Mouse (Mus musculus): ENCODE measurements around the gene Theg. TPM values are rescaled to one million over a fixed set of nuclear protein-coding genes. Genes with fewer than 3 reads are reported as not detected.
A peak's percentile ranks its signal among the peaks of the same experiment; 100 is the strongest.

Gene Theg
- polyA plus RNA-seq, 1 experiment from 2014 or later: not detected

- Histone ChIP-seq H3K4me3 (ENCODE audit: low read depth, low read length) (peak within 1 kb of the TSS; percentile 54), H3K4me2 (ENCODE audit: low read length) (peak within 1 kb of the TSS; percentile 94), H3K36me3 (ENCODE audit: control insufficient read depth, insufficient read depth, low read length) (no peaks in the 10 kb centered on the region), H3K9ac (ENCODE audit: low read length) (peak within 1 kb of the TSS; percentile 67), H3K9me3 (replicated peaks; ENCODE audit: control insufficient read depth, low read length) (no peaks in the 10 kb centered on the region), H3K27ac (ENCODE audit: low read depth, low read length) (no peak within 1 kb of the TSS), H3K27me3 (replicated peaks; ENCODE audit: control insufficient read depth, insufficient read depth, low read length) (no peaks in the 10 kb centered on the region), H3K4me1 (ENCODE audit: control insufficient read depth, insufficient read depth, low read length) (peaks cover 7% of the 10 kb centered on the region; the same call in 1 of the 2 replicates)
- WGBS: under 1% methylated on average over 52 of the region's 52 CpGs
- DNase-seq (ENCODE audit: low spot score) (peak; percentile 59), ATAC-seq (peak; percentile 61)
Measured at GRCm38 (mm10) chr10:79533126-79533911, 53.8 kb downstream of the Theg start, which contains the start of gene Plpp2. Gene Plpp2 (minus strand): TSS chr10:79533796.

GRCm38 (mm10) chr10:79532678-79533077 is 54.5 kb downstream of the Theg start:
- ATAC-seq (0 out of 2 replicates have a peak, but pooled peaks have one; percentile 8), DNase-seq (ENCODE audit: low spot score) (no peak)
- H3K27me3 ChIP-seq (replicated peaks; ENCODE audit: control insufficient read depth, insufficient read depth, low read length): no peaks in the 10 kb centered on the region

GRCm38 (mm10) chr10:79531593-79531992 is 55.5 kb downstream of the Theg start:
- H3K27me3 ChIP-seq (replicated peaks; ENCODE audit: control insufficient read depth, insufficient read depth, low read length): no peaks in the 10 kb centered on the region
- WGBS: 84% methylated on average over 3 of the region's 3 CpGs
- no peak for ATAC-seq

More at GRCm38 (mm10) chr10:79532678-79533077, 54.5 kb downstream of the Theg start:
- Histone ChIP-seq H3K4me1 (ENCODE audit: control insufficient read depth, insufficient read depth, low read length) (peaks cover 7% of the 10 kb centered on the region; the same call in 1 of the 2 replicates), H3K36me3 (ENCODE audit: control insufficient read depth, insufficient read depth, low read length) (no peaks in the 10 kb centered on the region), H3K27ac (ENCODE audit: low read depth, low read length) (no peak overlapping the region), H3K4me3 (ENCODE audit: low read depth, low read length) (peak overlapping the region; percentile 54), H3K9me3 (replicated peaks; ENCODE audit: control insufficient read depth, low read length) (no peaks in the 10 kb centered on the region), H3K4me2 (ENCODE audit: low read length) (peak overlapping the region; percentile 94), H3K9ac (ENCODE audit: low read length) (peak overlapping the region; percentile 67)
- WGBS: 28% methylated on average over 3 of the region's 3 CpGs

DNA sequence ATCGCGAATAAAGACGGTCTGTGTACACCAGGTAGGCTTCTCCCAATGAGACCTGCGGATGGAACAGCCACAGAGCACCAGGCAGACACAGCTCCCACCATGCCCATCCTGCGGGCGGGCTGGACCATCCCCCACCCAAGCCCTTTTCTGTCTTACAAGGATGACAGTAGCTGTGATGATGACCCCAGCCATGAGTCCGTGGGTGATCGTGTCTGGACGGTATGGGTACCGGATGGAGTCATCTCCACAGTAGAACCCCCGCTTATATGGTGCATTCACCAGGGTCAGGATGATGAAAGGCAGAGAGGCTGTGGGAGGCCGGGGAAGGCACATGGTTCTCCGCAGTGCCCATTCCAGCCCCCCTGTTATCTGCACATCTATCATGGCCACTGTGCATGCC is 56.4 kb downstream of the Theg start:
- H3K36me3 ChIP-seq (ENCODE audit: control insufficient read depth, insufficient read depth, low read length): no peaks in the 10 kb centered on the region
- no peak overlapping the region for H3K9ac ChIP-seq (ENCODE audit: low read length)
- no peak overlapping the region for H3K4me3 ChIP-seq (ENCODE audit: low read depth, low read length)
- DNase-seq (ENCODE audit: low spot score) (no peak), ATAC-seq (no peak)
- H3K4me1 ChIP-seq (ENCODE audit: control insufficient read depth, insufficient read depth, low read length): peaks cover 7% of the 10 kb centered on the region; the same call in 1 of the 2 replicates
- no peaks in the 10 kb centered on the region for H3K27me3 ChIP-seq (replicated peaks; ENCODE audit: control insufficient read depth, insufficient read depth, low read length)
- 93% methylated on average over 13 of the region's 13 CpGs for WGBS
- H3K4me2 ChIP-seq (ENCODE audit: low read length): no peak overlapping the region
- H3K27ac ChIP-seq (ENCODE audit: low read depth, low read length): no peak overlapping the region
- H3K9me3 ChIP-seq (replicated peaks; ENCODE audit: control insufficient read depth, low read length): no peaks in the 10 kb centered on the region

More at GRCm38 (mm10) chr10:79531593-79531992, 55.5 kb downstream of the Theg start:
- Histone ChIP-seq H3K9ac (ENCODE audit: low read length) (no peak overlapping the region), H3K9me3 (replicated peaks; ENCODE audit: control insufficient read depth, low read length) (no peaks in the 10 kb centered on the region), H3K4me2 (ENCODE audit: low read length) (no peak overlapping the region), H3K4me1 (ENCODE audit: control insufficient read depth, insufficient read depth, low read length) (peaks cover 7% of the 10 kb centered on the region; the same call in 1 of the 2 replicates), H3K27ac (ENCODE audit: low read depth, low read length) (no peak overlapping the region), H3K4me3 (ENCODE audit: low read depth, low read length) (no peak overlapping the region), H3K36me3 (ENCODE audit: control insufficient read depth, insufficient read depth, low read length) (no peaks in the 10 kb centered on the region)
- no peak for DNase-seq (ENCODE audit: low spot score)

- DNase-seq (ENCODE audit: low spot score) (no peak), ATAC-seq (no peak)
- Histone ChIP-seq H3K9me3 (replicated peaks; ENCODE audit: control insufficient read depth, low read length) (no peaks in the 10 kb centered on the region), H3K27ac (ENCODE audit: low read depth, low read length) (no peak overlapping the region), H3K4me2 (ENCODE audit: low read length) (no peak overlapping the region), H3K4me3 (ENCODE audit: low read depth, low read length) (no peak overlapping the region), H3K4me1 (ENCODE audit: control insufficient read depth, insufficient read depth, low read length) (peaks cover 7% of the 10 kb centered on the region; the same call in 1 of the 2 replicates), H3K27me3 (replicated peaks; ENCODE audit: control insufficient read depth, insufficient read depth, low read length) (no peaks in the 10 kb centered on the region), H3K36me3 (ENCODE audit: control insufficient read depth, insufficient read depth, low read length) (no peaks in the 10 kb centered on the region), H3K9ac (ENCODE audit: low read length) (no peak overlapping the region)
- WGBS: 82% methylated on average over 8 of the region's 8 CpGs
Measured at GRCm38 (mm10) chr10:79530241-79530640, 56.9 kb downstream of the Theg start.

DNA sequence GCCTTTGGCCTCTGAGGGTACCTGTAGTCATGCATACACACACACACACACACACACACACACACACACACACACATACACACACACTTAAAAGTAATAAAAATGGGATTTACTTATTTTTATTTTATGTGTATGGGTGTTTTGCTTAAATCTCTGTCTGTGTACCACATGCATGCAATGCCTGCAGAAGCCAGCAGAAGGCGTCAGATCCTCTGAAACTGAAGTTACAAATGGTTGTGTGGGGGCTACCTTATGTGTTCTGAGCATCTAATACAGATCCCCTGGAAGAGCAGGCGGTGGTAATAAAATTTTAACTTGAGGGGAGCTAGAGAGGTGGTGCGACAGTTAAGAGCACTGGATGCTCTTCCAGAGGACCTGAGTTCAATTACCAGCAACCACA is 59.0 kb downstream of the Theg start:
- no peak for ATAC-seq
- DNase-seq (ENCODE audit: low spot score): no peak
- WGBS: 74% methylated on average over 3 of the region's 3 CpGs

GRCm38 (mm10) chr10:79527453-79527845 is 59.7 kb downstream of the Theg start:
- Histone ChIP-seq H3K9ac (ENCODE audit: low read length) (no peak overlapping the region), H3K36me3 (ENCODE audit: control insufficient read depth, insufficient read depth, low read length) (no peaks in the 10 kb centered on the region), H3K4me3 (ENCODE audit: low read depth, low read length) (no peak overlapping the region), H3K4me2 (ENCODE audit: low read length) (no peak overlapping the region), H3K9me3 (replicated peaks; ENCODE audit: control insufficient read depth, low read length) (no peaks in the 10 kb centered on the region), H3K27me3 (replicated peaks; ENCODE audit: control insufficient read depth, insufficient read depth, low read length) (no peaks in the 10 kb centered on the region), H3K27ac (ENCODE audit: low read depth, low read length) (no peak overlapping the region), H3K4me1 (ENCODE audit: control insufficient read depth, insufficient read depth, low read length) (no peaks in the 10 kb centered on the region)
- DNase-seq (ENCODE audit: low spot score): no peak
- ATAC-seq: no peak
- WGBS: 92% methylated on average over 6 of the region's 6 CpGs

More for the DNA sequence above, 59.0 kb downstream of the Theg start:
- H3K4me2 ChIP-seq (ENCODE audit: low read length): no peak overlapping the region
- H3K9me3 ChIP-seq (replicated peaks; ENCODE audit: control insufficient read depth, low read length): no peaks in the 10 kb centered on the region
- H3K27me3 ChIP-seq (replicated peaks; ENCODE audit: control insufficient read depth, insufficient read depth, low read length): no peaks in the 10 kb centered on the region
- H3K36me3 ChIP-seq (ENCODE audit: control insufficient read depth, insufficient read depth, low read length): no peaks in the 10 kb centered on the region
- no peak overlapping the region for H3K27ac ChIP-seq (ENCODE audit: low read depth, low read length)
- H3K4me3 ChIP-seq (ENCODE audit: low read depth, low read length): no peak overlapping the region
- H3K4me1 ChIP-seq (ENCODE audit: control insufficient read depth, insufficient read depth, low read length): peaks cover 4% of the 10 kb centered on the region; the same call in 1 of the 2 replicates
- no peak overlapping the region for H3K9ac ChIP-seq (ENCODE audit: low read length)

- H3K27me3 ChIP-seq (replicated peaks; ENCODE audit: control insufficient read depth, insufficient read depth, low read length): no peaks in the 10 kb centered on the region
- no peak for ATAC-seq
- H3K4me1 ChIP-seq (ENCODE audit: control insufficient read depth, insufficient read depth, low read length): no peaks in the 10 kb centered on the region
- no peak overlapping the region for H3K27ac ChIP-seq (ENCODE audit: low read depth, low read length)
- H3K9ac ChIP-seq (ENCODE audit: low read length): no peak overlapping the region
- no peak overlapping the region for H3K4me2 ChIP-seq (ENCODE audit: low read length)
- no peaks in the 10 kb centered on the region for H3K36me3 ChIP-seq (ENCODE audit: control insufficient read depth, insufficient read depth, low read length)
- H3K9me3 ChIP-seq (replicated peaks; ENCODE audit: control insufficient read depth, low read length): no peaks in the 10 kb centered on the region
- no peak for DNase-seq (ENCODE audit: low spot score)
- H3K4me3 ChIP-seq (ENCODE audit: low read depth, low read length): no peak overlapping the region
- WGBS: 90% methylated on average over 12 of the region's 12 CpGs
Measured at GRCm38 (mm10) chr10:79526661-79527452, 60.3 kb downstream of the Theg start.

All from forebrain, embryonic 14.5 days (tissue).